Comparison of ENCODE assay signal across 8 mouse cellular contexts in the genomic region with DNA sequence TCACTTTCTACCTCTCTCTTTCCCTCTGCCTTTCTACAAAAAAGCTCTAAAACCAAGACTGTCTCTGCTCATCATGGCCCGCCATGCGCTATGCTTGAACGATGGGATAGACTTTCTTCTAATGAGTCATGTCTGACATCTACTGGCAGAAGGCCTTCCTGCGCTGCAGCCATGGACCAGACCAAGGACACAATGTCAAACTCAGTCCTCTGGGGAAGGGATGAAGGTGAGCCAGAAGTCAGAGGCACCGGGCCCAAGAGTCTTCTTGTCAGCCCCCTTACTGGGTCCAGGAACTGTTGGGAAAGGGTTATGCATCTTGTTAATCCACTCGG.
DNase-seq lines count a peak whose midpoint lies in the region; ATAC-seq and TF ChIP-seq lines count a peak whose summit lies in the region.

No protein-coding gene starts in this region.

- 17% methylated on average over 6 of the region's 6 CpGs for WGBS in spleen, adult 2 months
- WGBS in lung, embryonic 16.5 days: 11% methylated on average over 6 of the region's 6 CpGs

- peak; percentile 56; the same call in 1 of the 2 replicates for ATAC-seq in cerebellum, adult (ENCODE audit: insufficient number of reproducible peaks, low FRiP score, low TSS enrichment)
- peak; percentile 72 to 90; a peak in 3 of 4 replicates for ATAC-seq in hematopoietic stem cell, adult 5-6 weeks (replicated peaks in 1 of 2; ENCODE audit: insufficient read depth in 1 of 2, low FRiP score in 2 of 2, low TSS enrichment in 1 of 2, low read depth in 1 of 2, poor library complexity in 2 of 2, severe bottlenecking in 2 of 2)
- ATAC-seq in lung, embryonic 16.5 days (ENCODE audit: low read depth): peak; percentile 82

- no peak overlapping the region for H3K4me2 ChIP-seq in lung, embryonic 16.5 days (ENCODE audit: low read depth, low read length)

- no peak overlapping the region for H3K9ac ChIP-seq in lung, embryonic 16.5 days (ENCODE audit: low read length)

- no peaks in the 10 kb centered on the region for H3K36me3 ChIP-seq in spleen, adult 2 months (ENCODE audit: control insufficient read depth, insufficient read depth, low read length)
- H3K36me3 ChIP-seq in lung, embryonic 16.5 days (ENCODE audit: control insufficient read depth, insufficient read depth, low read length): no peaks in the 10 kb centered on the region

- H3K27me3 ChIP-seq in spleen, adult 2 months (ENCODE audit: control insufficient read depth, insufficient read depth, low read length): no peaks in the 10 kb centered on the region; the same call in 1 of the 2 replicates
- H3K27me3 ChIP-seq in lung, embryonic 16.5 days (ENCODE audit: control insufficient read depth, insufficient read depth, low read depth, low read length): no peaks in the 10 kb centered on the region

- DNase-seq in cerebellum, adult 8-10 months: no peak
- DNase-seq in spleen, adult 2 months (ENCODE audit: low read depth in 1 of 2, low spot score in 2 of 2): no peak
- DNase-seq in spleen, postnatal 4 days (ENCODE audit: low spot score in 2 of 2): no peak
- DNase-seq in thymus, adult 18-20 months: peak; percentile 9 to 11
- no peak for DNase-seq in left cerebral cortex, adult 11 months (ENCODE audit: low spot score)

- H3K27ac ChIP-seq in spleen, adult 2 months (ENCODE audit: insufficient read depth, low read length): no peak overlapping the region
- no peak overlapping the region for H3K27ac ChIP-seq in lung, embryonic 16.5 days (ENCODE audit: low read length)

- H3K4me1 ChIP-seq in spleen, adult 2 months (ENCODE audit: control insufficient read depth, insufficient read depth, insufficient read length): no peaks in the 10 kb centered on the region
- no peaks in the 10 kb centered on the region; the same call in 1 of the 2 replicates for H3K4me1 ChIP-seq in lung, embryonic 16.5 days (replicated peaks; ENCODE audit: control insufficient read depth, insufficient read depth, low read length)

- H3K9me3 ChIP-seq in lung, embryonic 16.5 days (ENCODE audit: control insufficient read depth, low read length): no peaks in the 10 kb centered on the region

- TF ChIP-seq CTCF in spleen, adult 2 months (IDR thresholded peaks at IDR 0.05; ENCODE audit: extremely low read depth, insufficient read depth, insufficient read length, insufficient replicate concordance): peak; percentile 33; the same call in 1 of the 2 replicates

- H3K4me3 ChIP-seq in spleen, adult 2 months (ENCODE audit: extremely low read depth, insufficient read depth, insufficient read length): no peak overlapping the region
- no peak overlapping the region for H3K4me3 ChIP-seq in lung, embryonic 16.5 days (ENCODE audit: low read length)

- no peak for TF ChIP-seq POLR2A in spleen, adult 2 months (IDR thresholded peaks at IDR 0.05; ENCODE audit: low read depth, low read length)

Comparison
In these comparisons a context has a peak if more than half of its experiments do, and no peak if none do; other contexts are left out.
1. DNase-seq: peak in thymus, adult 18-20 months (2 of 2); none in cerebellum, adult 8-10 months (single experiment), spleen, adult 2 months (0 of 2), spleen, postnatal 4 days (0 of 2) and left cerebral cortex, adult 11 months (single experiment).
2. Peak in every context shown above with its lines, with median percentiles within 50 percentile points of each other: ATAC-seq.